8 mouse cellular contexts compared by ENCODE assay signal in genomic region chr2:132903498-132903897, GRCm38 (mm10). TPM values are rescaled to one million over a fixed set of nuclear protein-coding genes. Genes with fewer than 3 reads are reported as not detected.
A peak's percentile ranks its signal among the peaks of the same experiment; 100 is the strongest.
DNase-seq lines count a peak whose midpoint lies in the region; ATAC-seq lines count a peak whose summit lies in the region.

No protein-coding gene starts in this region.

- DNase-seq in hindbrain, embryonic 10.5 days (ENCODE audit: low spot score): peak; percentile 16
- DNase-seq in adrenal gland, postnatal 14 days: peak; percentile 79
- peak; percentile 63 for DNase-seq in embryo, embryonic 9.5 days (ENCODE audit: extremely low spot score)
- DNase-seq in layer of hippocampus, adult 8-10 months (ENCODE audit: low spot score in 2 of 2): peak; percentile 22 to 63
- peak; percentile 60 for DNase-seq in lung, postnatal 10 days
- DNase-seq in right cerebral cortex, postnatal 10 days (ENCODE audit: low spot score in 2 of 2): peak; percentile 38 to 63

- no peak overlapping the region for H3K4me2 ChIP-seq in hindbrain, embryonic 13.5 days

- no peaks in the 10 kb centered on the region for H3K27me3 ChIP-seq in hindbrain, embryonic 10.5 days (ENCODE audit: insufficient read depth, poor library complexity, severe bottlenecking)
- H3K27me3 ChIP-seq in hindbrain, embryonic 13.5 days: no peaks in the 10 kb centered on the region

- H3K9ac ChIP-seq in hindbrain, embryonic 13.5 days: no peak overlapping the region

- 40% methylated on average over 3 of the region's 3 CpGs for WGBS in hindbrain, embryonic 10.5 days
- whole genome bisulfite sequencing in hindbrain, embryonic 13.5 days: 38% methylated on average over 3 of the region's 3 CpGs

- ATAC-seq in hindbrain, embryonic 13.5 days (ENCODE audit: low FRiP score): no peak
- peak; percentile 58 to 76 for ATAC-seq in hematopoietic stem cell, adult 5-6 weeks (replicated peaks in 1 of 2; ENCODE audit: insufficient read depth in 1 of 2, low FRiP score in 2 of 2, low TSS enrichment in 1 of 2, low read depth in 1 of 2, poor library complexity in 2 of 2, severe bottlenecking in 2 of 2)

- H3K9me3 ChIP-seq in hindbrain, embryonic 10.5 days: no peaks in the 10 kb centered on the region
- no peaks in the 10 kb centered on the region for H3K9me3 ChIP-seq in hindbrain, embryonic 13.5 days

- no peak overlapping the region for H3K4me3 ChIP-seq in hindbrain, embryonic 10.5 days
- H3K4me3 ChIP-seq in hindbrain, embryonic 13.5 days: no peak overlapping the region

- no peaks in the 10 kb centered on the region for H3K36me3 ChIP-seq in hindbrain, embryonic 10.5 days
- H3K36me3 ChIP-seq in hindbrain, embryonic 13.5 days: no peaks in the 10 kb centered on the region

- H3K4me1 ChIP-seq in hindbrain, embryonic 10.5 days (replicated peaks): no peaks in the 10 kb centered on the region
- H3K4me1 ChIP-seq in hindbrain, embryonic 13.5 days (replicated peaks): no peaks in the 10 kb centered on the region; the same call in 1 of the 2 replicates

- H3K27ac ChIP-seq in hindbrain, embryonic 10.5 days: no peak overlapping the region
- no peak overlapping the region for H3K27ac ChIP-seq in hindbrain, embryonic 13.5 days

RNA-seq across cellular contexts. Expression of gene Lrrn4, which starts 22.8 kb away (rescaled TPM):
- polyA plus RNA-seq in hindbrain, embryonic 10.5 days (2016; fragmentation: Nextera tagmentation; extraction: Ambion mirVana): 0.31 and 0.45 TPM in 2 replicates
- 0.10 TPM in 1 of 2 replicates, not detected in the other for polyA plus RNA-seq in hindbrain, embryonic 13.5 days (2015; fragmentation: Nextera tagmentation; extraction: Ambion mirVana)
- 3.0 and 3.3 TPM in 2 replicates for total RNA-seq in adrenal gland, postnatal 14 days (2021)
- total RNA-seq in hematopoietic stem cell, adult 5-6 weeks (2017): 5.1 and 5.4 TPM in 2 replicates
- total RNA-seq in layer of hippocampus, adult 8-10 months (2022): 1 to 10 TPM in 3 of 4 experiments, under 1 TPM in 1; 0.92 to 1.3 (median 1.2) TPM

RNA-seq across cellular contexts. Expression of gene Fermt1, which starts 42.2 kb away (rescaled TPM):
- polyA plus RNA-seq in hindbrain, embryonic 10.5 days (2016; fragmentation: Nextera tagmentation; extraction: Ambion mirVana): 8.6 and 8.7 TPM in 2 replicates
- 0.66 TPM in 1 of 2 replicates, not detected in the other for polyA plus RNA-seq in hindbrain, embryonic 13.5 days (2015; fragmentation: Nextera tagmentation; extraction: Ambion mirVana)
- total RNA-seq in adrenal gland, postnatal 14 days (2021): not detected in 2 replicates
- total RNA-seq in hematopoietic stem cell, adult 5-6 weeks (2017): not detected in 2 replicates
- total RNA-seq in layer of hippocampus, adult 8-10 months (2022): 1 to 10 TPM; 1.1 to 1.6 (median 1.4) TPM

RNA-seq across cellular contexts. Expression of gene Crls1, which starts 57.0 kb away (rescaled TPM):
- polyA plus RNA-seq in hindbrain, embryonic 10.5 days (2016; fragmentation: Nextera tagmentation; extraction: Ambion mirVana): 8.5 and 8.7 TPM in 2 replicates
- polyA plus RNA-seq in hindbrain, embryonic 13.5 days (2015; fragmentation: Nextera tagmentation; extraction: Ambion mirVana): 9.2 and 9.3 TPM in 2 replicates
- total RNA-seq in adrenal gland, postnatal 14 days (2021): 117 and 131 TPM in 2 replicates
- total RNA-seq in hematopoietic stem cell, adult 5-6 weeks (2017): 33.8 and 44.9 TPM in 2 replicates
- total RNA-seq in layer of hippocampus, adult 8-10 months (2022): 10 to 100 TPM; 34.4 to 43.9 (median 39.4) TPM

Comparison
In these comparisons a context has a peak if more than half of its experiments do, and no peak if none do; other contexts are left out.
1. DNase-seq: peak in every context shown above with its lines; median percentile 79 in adrenal gland, postnatal 14 days; 63 in embryo, embryonic 9.5 days; 60 in lung, postnatal 10 days; 50 in right cerebral cortex, postnatal 10 days; 42 in layer of hippocampus, adult 8-10 months; 16 in hindbrain, embryonic 10.5 days.